Mouse (Mus musculus): ENCODE measurements around the gene Rps6ka1. TPM values are rescaled to one million over a fixed set of nuclear protein-coding genes. Genes with fewer than 3 reads are reported as not detected.
"Not testable (repeated sequence)": the region's sequence is repeated elsewhere in the genome, so short reads cannot be mapped to it uniquely, and the experiment has no call there.

The Rps6ka1 gene
- total and polyA plus RNA-seq, 2 experiments from 2014 or later: 20.4 to 30.9 TPM

DNA sequence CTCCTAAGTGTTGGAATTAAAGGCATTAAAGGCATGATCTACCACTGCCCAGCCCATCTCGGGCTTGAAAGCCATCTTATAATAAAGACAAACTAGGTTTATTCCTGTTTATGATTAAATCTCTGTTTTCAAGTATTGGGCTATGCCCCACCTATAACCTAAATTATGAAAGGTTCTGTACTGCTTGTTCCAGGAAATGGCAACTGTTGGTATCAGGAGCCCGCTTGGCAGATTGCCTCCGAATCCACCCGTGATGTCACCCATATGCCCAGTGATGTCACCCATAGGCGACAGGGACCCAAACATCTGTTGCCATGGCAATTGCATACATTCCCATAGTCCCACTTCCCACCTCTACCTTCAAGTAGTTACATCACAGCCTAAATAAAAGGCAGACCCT is 36.1 kb upstream of the Rps6ka1 start:
- H3K9me3 ChIP-seq (ENCODE audit: low read length): no peaks in the 10 kb centered on the region
- no peaks in the 10 kb centered on the region for H3K27me3 ChIP-seq (ENCODE audit: insufficient read depth, low read length)
- no peaks in the 10 kb centered on the region for H3K36me3 ChIP-seq (ENCODE audit: insufficient read depth, low read length)
- H3K27ac ChIP-seq (ENCODE audit: low read depth, low read length): no peak overlapping the region
- H3K4me1 ChIP-seq (ENCODE audit: insufficient read depth, low read length): no peaks in the 10 kb centered on the region
- DNase-seq (ENCODE audit: low spot score): no peak
- WGBS: 91% methylated on average over 5 of the region's 5 CpGs
- H3K4me2 ChIP-seq (ENCODE audit: low read depth, low read length, poor library complexity, severe bottlenecking): no peak overlapping the region
- H3K9ac ChIP-seq (replicated peaks; ENCODE audit: low read length, poor library complexity, severe bottlenecking): no peak overlapping the region
- TF ChIP-seq CTCF (IDR thresholded peaks at IDR 0.05): no peak
- H3K4me3 ChIP-seq (ENCODE audit: low read depth, low read length): no peak overlapping the region
- ATAC-seq (ENCODE audit: low FRiP score): no peak

DNA sequence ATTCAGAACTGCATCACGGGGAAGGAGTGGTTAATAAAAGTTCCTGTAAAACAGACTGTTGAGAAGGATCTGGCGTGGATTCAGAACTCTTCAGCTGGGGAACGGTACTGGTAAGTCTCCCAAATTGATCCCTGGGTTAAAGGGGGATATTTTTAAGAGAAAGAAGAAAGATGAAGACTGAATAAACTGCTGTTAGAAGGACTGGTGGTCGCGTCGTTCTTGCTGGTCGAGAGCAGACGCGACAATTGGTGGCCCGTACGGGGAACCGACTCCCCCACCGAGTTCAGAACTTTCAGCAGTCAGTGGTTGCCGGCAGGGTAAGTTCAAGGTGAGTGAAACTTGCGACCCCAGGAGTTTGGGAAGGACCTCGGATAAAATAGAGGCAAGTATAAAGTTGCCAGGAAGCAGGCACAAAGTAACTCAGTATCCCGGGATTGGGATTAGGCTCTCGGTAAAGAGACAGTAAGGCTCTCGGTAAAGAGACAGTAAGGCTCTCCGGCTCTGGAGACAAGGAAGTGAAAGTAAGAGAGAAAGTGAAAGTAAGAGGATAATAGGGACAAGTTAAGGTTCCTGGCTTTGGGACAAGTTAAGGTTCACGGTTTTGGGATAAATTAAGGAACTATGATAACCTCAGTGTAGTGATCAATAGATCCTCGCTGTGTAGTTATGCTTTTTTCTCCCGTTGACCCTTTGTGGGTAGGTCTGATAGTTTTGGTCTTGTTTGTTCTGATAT is 30.7 kb upstream of the Rps6ka1 start:
- not testable (repeated sequence) for DNase-seq (ENCODE audit: low spot score); H3K36me3 ChIP-seq (ENCODE audit: insufficient read depth, low read length); ATAC-seq (ENCODE audit: low FRiP score); H3K27me3 ChIP-seq (ENCODE audit: insufficient read depth, low read length); H3K4me1 ChIP-seq (ENCODE audit: insufficient read depth, low read length); H3K27ac ChIP-seq (ENCODE audit: low read depth, low read length); H3K9me3 ChIP-seq (ENCODE audit: low read length); H3K4me2 ChIP-seq (ENCODE audit: low read depth, low read length, poor library complexity, severe bottlenecking); H3K9ac ChIP-seq (replicated peaks; ENCODE audit: low read length, poor library complexity, severe bottlenecking); H3K4me3 ChIP-seq (ENCODE audit: low read depth, low read length)
- 85% methylated on average over 16 of the region's 23 CpGs for WGBS

DNA sequence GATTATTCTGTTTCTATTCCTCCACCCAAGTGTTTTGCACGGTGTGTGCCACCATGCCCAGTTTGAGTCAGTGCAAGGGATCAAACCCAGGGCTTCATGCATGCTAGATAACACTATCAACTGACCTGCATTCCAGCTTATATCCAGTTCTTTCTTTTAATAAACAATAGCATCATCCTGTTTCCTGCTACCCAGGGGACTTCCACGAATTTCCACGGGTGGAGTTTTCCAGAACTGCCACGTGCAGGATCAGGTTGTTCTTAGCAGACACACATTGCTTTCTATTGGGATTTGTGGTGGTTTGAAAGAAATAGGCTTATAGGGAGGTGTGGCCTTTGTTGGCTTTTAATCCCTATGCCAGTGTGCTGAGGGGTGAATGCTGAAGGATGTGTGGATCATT is 24.4 kb upstream of the Rps6ka1 start:
- Histone ChIP-seq H3K4me1 (ENCODE audit: insufficient read depth, low read length) (no peaks in the 10 kb centered on the region), H3K27me3 (ENCODE audit: insufficient read depth, low read length) (no peaks in the 10 kb centered on the region), H3K4me2 (ENCODE audit: low read depth, low read length, poor library complexity, severe bottlenecking) (no peak overlapping the region), H3K9ac (replicated peaks; ENCODE audit: low read length, poor library complexity, severe bottlenecking) (no peak overlapping the region), H3K4me3 (ENCODE audit: low read depth, low read length) (no peak overlapping the region), H3K27ac (ENCODE audit: low read depth, low read length) (no peak overlapping the region), H3K9me3 (ENCODE audit: low read length) (no peaks in the 10 kb centered on the region), H3K36me3 (ENCODE audit: insufficient read depth, low read length) (no peaks in the 10 kb centered on the region)
- WGBS: 58% methylated on average over 4 of the region's 4 CpGs
- no peak for ATAC-seq (ENCODE audit: low FRiP score)
- DNase-seq (ENCODE audit: low spot score): no peak
- no peak for TF ChIP-seq CTCF (IDR thresholded peaks at IDR 0.05)

GRCm38 (mm10) chr4:133910236-133911211 is 22.9 kb upstream of the Rps6ka1 start:
- under 1% methylated on average over 57 of the region's 57 CpGs for WGBS
- ATAC-seq (ENCODE audit: low FRiP score): peak; percentile 95
- Histone ChIP-seq H3K9me3 (ENCODE audit: low read length) (no peaks in the 10 kb centered on the region), H3K27ac (ENCODE audit: low read depth, low read length) (peak overlapping the region; percentile 76), H3K4me1 (ENCODE audit: insufficient read depth, low read length) (no peaks in the 10 kb centered on the region), H3K4me3 (ENCODE audit: low read depth, low read length) (peak overlapping the region; percentile 35), H3K4me2 (ENCODE audit: low read depth, low read length, poor library complexity, severe bottlenecking) (peak overlapping the region; percentile 49), H3K9ac (replicated peaks; ENCODE audit: low read length, poor library complexity, severe bottlenecking) (peak overlapping the region; percentile 37), H3K36me3 (ENCODE audit: insufficient read depth, low read length) (no peaks in the 10 kb centered on the region), H3K27me3 (ENCODE audit: insufficient read depth, low read length) (no peaks in the 10 kb centered on the region)
- peak; percentile 96 for TF ChIP-seq CTCF (IDR thresholded peaks at IDR 0.05)
- peak; percentile 96 for DNase-seq (ENCODE audit: low spot score)

DNA sequence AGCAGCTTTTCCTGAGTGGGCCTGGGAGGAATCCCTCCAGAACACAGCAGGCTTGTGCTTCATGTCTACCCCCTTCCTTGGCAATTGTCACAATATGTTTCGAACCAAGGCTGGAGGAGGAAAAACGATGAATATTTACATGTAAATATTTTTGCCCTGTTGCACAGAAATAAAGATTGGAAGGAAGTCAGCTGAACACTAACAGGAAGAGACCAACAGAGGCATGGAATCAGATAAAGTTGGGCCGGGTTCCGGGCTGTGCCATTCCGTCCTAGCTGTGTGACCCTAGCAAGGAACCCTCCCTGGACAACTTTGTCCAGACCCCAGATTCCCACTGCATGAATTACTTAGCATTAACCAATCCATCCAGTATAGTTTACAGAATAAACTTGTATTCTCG is 20.5 kb upstream of the Rps6ka1 start:
- Histone ChIP-seq H3K27me3 (ENCODE audit: insufficient read depth, low read length) (no peaks in the 10 kb centered on the region), H3K4me2 (ENCODE audit: low read depth, low read length, poor library complexity, severe bottlenecking) (no peak overlapping the region), H3K27ac (ENCODE audit: low read depth, low read length) (no peak overlapping the region), H3K4me3 (ENCODE audit: low read depth, low read length) (no peak overlapping the region), H3K9ac (replicated peaks; ENCODE audit: low read length, poor library complexity, severe bottlenecking) (no peak overlapping the region), H3K36me3 (ENCODE audit: insufficient read depth, low read length) (no peaks in the 10 kb centered on the region), H3K9me3 (ENCODE audit: low read length) (no peaks in the 10 kb centered on the region), H3K4me1 (ENCODE audit: insufficient read depth, low read length) (no peaks in the 10 kb centered on the region)
- 85% methylated on average over 6 of the region's 6 CpGs for WGBS
- DNase-seq (ENCODE audit: low spot score) (no peak), ATAC-seq (ENCODE audit: low FRiP score) (no peak)
- TF ChIP-seq CTCF (IDR thresholded peaks at IDR 0.05): no peak

DNA sequence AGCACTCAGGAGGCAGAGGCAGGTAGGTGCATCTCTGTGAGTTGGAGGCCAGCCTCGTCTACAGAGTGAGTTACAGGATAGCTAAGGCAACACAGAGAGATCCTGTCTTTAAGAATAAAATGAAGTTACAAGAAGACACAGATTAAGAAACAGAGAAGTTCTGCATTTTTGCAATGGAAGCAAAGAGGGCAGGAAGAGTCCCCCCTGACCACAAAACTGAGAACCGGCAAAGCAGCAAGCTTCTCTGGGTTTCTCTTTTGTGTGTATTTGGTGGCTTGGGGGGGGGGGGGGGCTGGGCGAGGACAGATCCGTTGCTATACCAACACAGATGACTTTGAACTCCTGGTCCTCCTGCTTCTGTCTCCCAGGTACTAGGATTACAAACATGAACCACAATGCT is 19.5 kb upstream of the Rps6ka1 start:
- Histone ChIP-seq H3K36me3 (ENCODE audit: insufficient read depth, low read length) (no peaks in the 10 kb centered on the region), H3K9me3 (ENCODE audit: low read length) (no peaks in the 10 kb centered on the region), H3K27me3 (ENCODE audit: insufficient read depth, low read length) (no peaks in the 10 kb centered on the region), H3K4me3 (ENCODE audit: low read depth, low read length) (no peak overlapping the region), H3K9ac (replicated peaks; ENCODE audit: low read length, poor library complexity, severe bottlenecking) (no peak overlapping the region), H3K4me1 (ENCODE audit: insufficient read depth, low read length) (no peaks in the 10 kb centered on the region), H3K4me2 (ENCODE audit: low read depth, low read length, poor library complexity, severe bottlenecking) (no peak overlapping the region), H3K27ac (ENCODE audit: low read depth, low read length) (no peak overlapping the region)
- no peak for DNase-seq (ENCODE audit: low spot score)
- TF ChIP-seq CTCF (IDR thresholded peaks at IDR 0.05): no peak
- no peak for ATAC-seq (ENCODE audit: low FRiP score)
- WGBS: 67% methylated on average over 4 of the region's 4 CpGs

Measured in midbrain, postnatal 0 days (tissue).